13 mouse cellular contexts compared by ENCODE assay signal in genomic region chr6:4561156-4561555, GRCm38 (mm10). TPM values are rescaled to one million over a fixed set of nuclear protein-coding genes. Genes with fewer than 3 reads are reported as not detected.
DNase-seq lines count a peak whose midpoint lies in the region; ATAC-seq lines count a peak whose summit lies in the region.
"Had no signal": no experiment of that assay in that cellular context is flagged by ENCODE, and none has a peak within 500 bp of the region (broad histone marks: within the 10 kb centered on the region; RNA-seq: fewer than 3 reads in every experiment).

No protein-coding gene starts in this region.

- no peak for DNase-seq in forebrain, embryonic 14.5 days (ENCODE audit: low spot score)
- DNase-seq in kidney, adult 8-10 months: no peak
- DNase-seq in embryonic facial prominence, embryonic 10.5 days (ENCODE audit: low spot score): peak; percentile 78
- DNase-seq in mesoderm, embryonic 11.5 days (ENCODE audit: low read depth, low spot score): peak; percentile 81
- DNase-seq in spleen, postnatal 14 days (ENCODE audit: low spot score in 2 of 2): no peak
- no peak for DNase-seq in left cerebral cortex, postnatal 14 days (ENCODE audit: low spot score in 2 of 2)
- DNase-seq: adrenal gland, adult 8-10 months; cerebellum, adult 11 months; liver, embryonic 13.5 days had no signal

- H3K9me3 ChIP-seq in forebrain, embryonic 14.5 days (replicated peaks; ENCODE audit: control insufficient read depth, low read length): no peaks in the 10 kb centered on the region
- H3K9me3 ChIP-seq in forebrain, embryonic 15.5 days: no peaks in the 10 kb centered on the region
- no peaks in the 10 kb centered on the region for H3K9me3 ChIP-seq in kidney, embryonic 14.5 days (ENCODE audit: control insufficient read depth, low read length)
- H3K9me3 ChIP-seq in embryonic facial prominence, embryonic 10.5 days: no peaks in the 10 kb centered on the region
- H3K9me3 ChIP-seq: hindbrain, embryonic 13.5 days; liver, embryonic 13.5 days; midbrain, embryonic 12.5 days had no signal

- WGBS in forebrain, embryonic 14.5 days: 18% methylated on average over 11 of the region's 11 CpGs
- 19% methylated on average over 11 of the region's 11 CpGs for WGBS in forebrain, embryonic 15.5 days
- 7% methylated on average over 11 of the region's 11 CpGs for WGBS in kidney, embryonic 14.5 days
- 9% methylated on average over 11 of the region's 11 CpGs for WGBS in embryonic facial prominence, embryonic 10.5 days

- H3K9ac ChIP-seq in forebrain, embryonic 14.5 days (ENCODE audit: low read length): no peak overlapping the region
- H3K9ac ChIP-seq in forebrain, embryonic 15.5 days (replicated peaks): no peak overlapping the region
- no peak overlapping the region for H3K9ac ChIP-seq in kidney, embryonic 14.5 days (ENCODE audit: low read depth, low read length)
- H3K9ac ChIP-seq: hindbrain, embryonic 13.5 days; liver, embryonic 13.5 days; midbrain, embryonic 12.5 days had no signal

- no peak overlapping the region for H3K4me3 ChIP-seq in forebrain, embryonic 14.5 days (ENCODE audit: low read depth, low read length)
- no peak overlapping the region for H3K4me3 ChIP-seq in forebrain, embryonic 15.5 days
- no peak overlapping the region for H3K4me3 ChIP-seq in kidney, embryonic 14.5 days (ENCODE audit: low read length)
- no peak overlapping the region for H3K4me3 ChIP-seq in embryonic facial prominence, embryonic 10.5 days
- H3K4me3 ChIP-seq: hindbrain, embryonic 13.5 days; liver, embryonic 13.5 days; midbrain, embryonic 12.5 days had no signal

- H3K27ac ChIP-seq in forebrain, embryonic 14.5 days (ENCODE audit: low read depth, low read length): no peak overlapping the region
- no peak overlapping the region for H3K27ac ChIP-seq in forebrain, embryonic 15.5 days (replicated peaks)
- H3K27ac ChIP-seq in kidney, embryonic 14.5 days (ENCODE audit: low read depth, low read length): no peak overlapping the region
- peak overlapping the region; percentile 75 for H3K27ac ChIP-seq in embryonic facial prominence, embryonic 10.5 days (replicated peaks)
- H3K27ac ChIP-seq: hindbrain, embryonic 13.5 days; liver, embryonic 13.5 days; midbrain, embryonic 12.5 days had no signal

- peaks cover 4% of the 10 kb centered on the region; the same call in 1 of the 2 replicates for H3K4me1 ChIP-seq in forebrain, embryonic 14.5 days (ENCODE audit: control insufficient read depth, insufficient read depth, low read length)
- H3K4me1 ChIP-seq in forebrain, embryonic 15.5 days: peaks cover 6% of the 10 kb centered on the region; the same call in 1 of the 2 replicates
- H3K4me1 ChIP-seq in kidney, embryonic 14.5 days (ENCODE audit: control insufficient read depth, insufficient read depth, low read length): peaks cover 19% of the 10 kb centered on the region
- H3K4me1 ChIP-seq in embryonic facial prominence, embryonic 10.5 days: peaks cover 47% of the 10 kb centered on the region
- H3K4me1 ChIP-seq: liver, embryonic 13.5 days had no signal

- no peaks in the 10 kb centered on the region for H3K36me3 ChIP-seq in forebrain, embryonic 14.5 days (ENCODE audit: control insufficient read depth, insufficient read depth, low read length)
- H3K36me3 ChIP-seq in forebrain, embryonic 15.5 days: no peaks in the 10 kb centered on the region
- H3K36me3 ChIP-seq in kidney, embryonic 14.5 days (ENCODE audit: control insufficient read depth, insufficient read depth, low read length): no peaks in the 10 kb centered on the region
- no peaks in the 10 kb centered on the region for H3K36me3 ChIP-seq in embryonic facial prominence, embryonic 10.5 days (replicated peaks)
- H3K36me3 ChIP-seq: hindbrain, embryonic 13.5 days; liver, embryonic 13.5 days; midbrain, embryonic 12.5 days had no signal

- peak; percentile 28; the same call in 1 of the 2 replicates for ATAC-seq in forebrain, embryonic 14.5 days
- ATAC-seq in forebrain, embryonic 15.5 days (replicated peaks): no peak
- peak; percentile 77; the same call in 1 of the 2 replicates for ATAC-seq in kidney, embryonic 14.5 days (ENCODE audit: low FRiP score, low TSS enrichment)

- intact Hi-C loops in left cerebral cortex, postnatal 14 days (cut with DNase I): no loop called here

- H3K27me3 ChIP-seq in forebrain, embryonic 14.5 days (replicated peaks; ENCODE audit: control insufficient read depth, insufficient read depth, low read length): no peaks in the 10 kb centered on the region
- H3K27me3 ChIP-seq in forebrain, embryonic 15.5 days: no peaks in the 10 kb centered on the region
- no peaks in the 10 kb centered on the region for H3K27me3 ChIP-seq in kidney, embryonic 14.5 days (ENCODE audit: control insufficient read depth, insufficient read depth, low read length)
- no peaks in the 10 kb centered on the region for H3K27me3 ChIP-seq in embryonic facial prominence, embryonic 10.5 days (replicated peaks; ENCODE audit: low read depth, poor library complexity, severe bottlenecking)
- H3K27me3 ChIP-seq: liver, embryonic 13.5 days; midbrain, embryonic 12.5 days had no signal

- no peak overlapping the region for H3K4me2 ChIP-seq in forebrain, embryonic 14.5 days (ENCODE audit: low read length)
- H3K4me2 ChIP-seq in forebrain, embryonic 15.5 days (replicated peaks): no peak overlapping the region
- no peak overlapping the region for H3K4me2 ChIP-seq in kidney, embryonic 14.5 days (replicated peaks; ENCODE audit: low read depth, low read length)
- H3K4me2 ChIP-seq: hindbrain, embryonic 13.5 days; liver, embryonic 13.5 days; midbrain, embryonic 12.5 days had no signal

RNA-seq across cellular contexts. Expression of gene Casd1, which starts 39.5 kb away (rescaled TPM):
- 41.8 and 43.5 TPM in 2 replicates for polyA plus RNA-seq in forebrain, embryonic 14.5 days (2014; fragmentation: Nextera tagmentation; extraction: Ambion mirVana)
- 34.1 and 40.3 TPM in 2 replicates for polyA plus RNA-seq in forebrain, embryonic 15.5 days (2015; fragmentation: Nextera tagmentation; extraction: Ambion mirVana)
- 23.3 and 47.5 TPM in 2 replicates for polyA plus RNA-seq in kidney, embryonic 14.5 days (2014; fragmentation: Nextera tagmentation; extraction: Ambion mirVana)
- 48.0 and 48.5 TPM in 2 replicates for polyA plus RNA-seq in embryonic facial prominence, embryonic 10.5 days (2016; fragmentation: Nextera tagmentation; extraction: Ambion mirVana)
- 10 to 100 TPM; 49.3 to 51.7 TPM for total RNA-seq in left cerebral cortex, postnatal 14 days (2021)

RNA-seq across cellular contexts. Expression of gene Col1a2, which starts 56.5 kb away (rescaled TPM):
- 32.8 and 57.9 TPM in 2 replicates for polyA plus RNA-seq in forebrain, embryonic 14.5 days (2014; fragmentation: Nextera tagmentation; extraction: Ambion mirVana)
- polyA plus RNA-seq in forebrain, embryonic 15.5 days (2015; fragmentation: Nextera tagmentation; extraction: Ambion mirVana): 38.6 and 40.4 TPM in 2 replicates
- 171 and 267 TPM in 2 replicates for polyA plus RNA-seq in kidney, embryonic 14.5 days (2014; fragmentation: Nextera tagmentation; extraction: Ambion mirVana)
- 117 and 176 TPM in 2 replicates for polyA plus RNA-seq in embryonic facial prominence, embryonic 10.5 days (2016; fragmentation: Nextera tagmentation; extraction: Ambion mirVana)
- 10 to 100 TPM; 42.8 to 51.2 TPM for total RNA-seq in left cerebral cortex, postnatal 14 days (2021)

Comparison
In these comparisons a context has a peak if more than half of its experiments do, and no peak if none do; other contexts are left out.
1. DNase-seq: peak in embryonic facial prominence, embryonic 10.5 days (single experiment) and mesoderm, embryonic 11.5 days (single experiment); none in forebrain, embryonic 14.5 days (single experiment), kidney, adult 8-10 months (0 of 2), spleen, postnatal 14 days (0 of 2) and left cerebral cortex, postnatal 14 days (0 of 2).